Mouse (Mus musculus): Measurements from ENCODE around the gene Elk4. TPM values are rescaled to one million over a fixed set of nuclear protein-coding genes. Genes with fewer than 3 reads are reported as not detected.

Gene Elk4
- polyA plus RNA-seq, 1 experiment from 2014 or later: 10.7 TPM

GRCm38 (mm10) chr1:131990083-131990760 is 17.2 kb upstream of the Elk4 start:
- DNase-seq: no peak
- Histone ChIP-seq H3K36me3 (replicated peaks; ENCODE audit: insufficient read depth, low read length) (no peaks in the 10 kb centered on the region), H3K9ac (replicated peaks) (no peak overlapping the region), H3K4me1 (ENCODE audit: insufficient read depth) (peaks cover 7% of the 10 kb centered on the region), H3K4me2 (ENCODE audit: low read depth, low read length) (no peak overlapping the region), H3K9me3 (ENCODE audit: low read length) (no peaks in the 10 kb centered on the region), H3K27me3 (ENCODE audit: insufficient read depth, low read length) (no peaks in the 10 kb centered on the region), H3K4me3 (ENCODE audit: low read depth, low read length) (no peak overlapping the region), H3K27ac (ENCODE audit: low read depth) (peak overlapping the region; percentile 74)
- ATAC-seq: peak; percentile 67
- TF ChIP-seq EP300 (IDR thresholded peaks at IDR 0.05; ENCODE audit: low read depth) (no peak), CTCF (IDR thresholded peaks at IDR 0.05; ENCODE audit: low read depth) (no peak)
- 65% methylated on average over 9 of the region's 9 CpGs for WGBS (ENCODE audit: insufficient replicate concordance)

GRCm38 (mm10) chr1:131992561-131993001 is 14.8 kb upstream of the Elk4 start:
- WGBS (ENCODE audit: insufficient replicate concordance): 58% methylated on average over 7 of the region's 7 CpGs
- DNase-seq: no peak
- H3K9me3 ChIP-seq (ENCODE audit: low read length): no peaks in the 10 kb centered on the region
- ATAC-seq: peak; percentile 79
- no peak overlapping the region for H3K4me3 ChIP-seq (ENCODE audit: low read depth, low read length)
- no peak overlapping the region for H3K9ac ChIP-seq (replicated peaks)
- no peaks in the 10 kb centered on the region for H3K27me3 ChIP-seq (ENCODE audit: insufficient read depth, low read length)
- peaks cover 7% of the 10 kb centered on the region for H3K4me1 ChIP-seq (ENCODE audit: insufficient read depth)
- no peak overlapping the region for H3K4me2 ChIP-seq (ENCODE audit: low read depth, low read length)
- no peaks in the 10 kb centered on the region for H3K36me3 ChIP-seq (replicated peaks; ENCODE audit: insufficient read depth, low read length)
- TF ChIP-seq CTCF (IDR thresholded peaks at IDR 0.05; ENCODE audit: low read depth) (no peak), EP300 (IDR thresholded peaks at IDR 0.05; ENCODE audit: low read depth) (peak; percentile 50; the same call in 1 of the 2 replicates)
- H3K27ac ChIP-seq (ENCODE audit: low read depth): peak overlapping the region; percentile 70

- peak overlapping the region; percentile 24 for H3K27ac ChIP-seq (ENCODE audit: low read depth)
Observed at GRCm38 (mm10) chr1:131993169-131994040, 14.0 kb upstream of the Elk4 start.

GRCm38 (mm10) chr1:131995062-131995461 is 12.3 kb upstream of the Elk4 start:
- ATAC-seq: peak; percentile 20; the same call in 1 of the 2 replicates

More at GRCm38 (mm10) chr1:131993169-131994040, 14.0 kb upstream of the Elk4 start:
- ATAC-seq (no peak), DNase-seq (no peak)
- Histone ChIP-seq H3K27me3 (ENCODE audit: insufficient read depth, low read length) (no peaks in the 10 kb centered on the region), H3K9me3 (ENCODE audit: low read length) (no peaks in the 10 kb centered on the region), H3K4me3 (ENCODE audit: low read depth, low read length) (no peak overlapping the region), H3K9ac (replicated peaks) (no peak overlapping the region), H3K4me1 (ENCODE audit: insufficient read depth) (peaks cover 7% of the 10 kb centered on the region), H3K36me3 (replicated peaks; ENCODE audit: insufficient read depth, low read length) (no peaks in the 10 kb centered on the region), H3K4me2 (ENCODE audit: low read depth, low read length) (no peak overlapping the region)
- TF ChIP-seq CTCF (IDR thresholded peaks at IDR 0.05; ENCODE audit: low read depth): no peak
- no peak for TF ChIP-seq EP300 (IDR thresholded peaks at IDR 0.05; ENCODE audit: low read depth)
- WGBS (ENCODE audit: insufficient replicate concordance): 65% methylated on average over 12 of the region's 12 CpGs

GRCm38 (mm10) chr1:132000506-132000905 is 6.9 kb upstream of the Elk4 start:
- TF ChIP-seq EP300 (IDR thresholded peaks at IDR 0.05; ENCODE audit: low read depth): no peak
- TF ChIP-seq CTCF (IDR thresholded peaks at IDR 0.05; ENCODE audit: low read depth): peak; percentile 67
- DNase-seq: no peak

More at GRCm38 (mm10) chr1:131995062-131995461, 12.3 kb upstream of the Elk4 start:
- Histone ChIP-seq H3K4me3 (ENCODE audit: low read depth, low read length) (no peak overlapping the region), H3K4me1 (ENCODE audit: insufficient read depth) (peaks cover 4% of the 10 kb centered on the region), H3K9ac (replicated peaks) (no peak overlapping the region), H3K27ac (ENCODE audit: low read depth) (no peak overlapping the region), H3K27me3 (ENCODE audit: insufficient read depth, low read length) (no peaks in the 10 kb centered on the region), H3K4me2 (ENCODE audit: low read depth, low read length) (no peak overlapping the region), H3K9me3 (ENCODE audit: low read length) (no peaks in the 10 kb centered on the region), H3K36me3 (replicated peaks; ENCODE audit: insufficient read depth, low read length) (no peaks in the 10 kb centered on the region)
- WGBS (ENCODE audit: insufficient replicate concordance): 32% methylated on average over 4 of the region's 4 CpGs
- peak; percentile 77 for DNase-seq
- TF ChIP-seq CTCF (IDR thresholded peaks at IDR 0.05; ENCODE audit: low read depth) (peak; percentile 88), EP300 (IDR thresholded peaks at IDR 0.05; ENCODE audit: low read depth) (no peak)

GRCm38 (mm10) chr1:132001880-132002330 is 5.5 kb upstream of the Elk4 start:
- DNase-seq (no peak), ATAC-seq (no peak)
- Histone ChIP-seq H3K4me2 (ENCODE audit: low read depth, low read length) (no peak overlapping the region), H3K4me3 (ENCODE audit: low read depth, low read length) (no peak overlapping the region), H3K27ac (ENCODE audit: low read depth) (no peak overlapping the region), H3K27me3 (ENCODE audit: insufficient read depth, low read length) (no peaks in the 10 kb centered on the region), H3K9ac (replicated peaks) (no peak overlapping the region), H3K36me3 (replicated peaks; ENCODE audit: insufficient read depth, low read length) (no peaks in the 10 kb centered on the region), H3K4me1 (ENCODE audit: insufficient read depth) (peaks cover 8% of the 10 kb centered on the region), H3K9me3 (ENCODE audit: low read length) (no peaks in the 10 kb centered on the region)
- WGBS (ENCODE audit: insufficient replicate concordance): 76% methylated on average over 4 of the region's 4 CpGs
- TF ChIP-seq EP300 (IDR thresholded peaks at IDR 0.05; ENCODE audit: low read depth) (no peak), CTCF (IDR thresholded peaks at IDR 0.05; ENCODE audit: low read depth) (no peak)

More at GRCm38 (mm10) chr1:132000506-132000905, 6.9 kb upstream of the Elk4 start:
- no peaks in the 10 kb centered on the region for H3K27me3 ChIP-seq (ENCODE audit: insufficient read depth, low read length)
- H3K27ac ChIP-seq (ENCODE audit: low read depth): no peak overlapping the region
- no peak overlapping the region for H3K4me2 ChIP-seq (ENCODE audit: low read depth, low read length)
- H3K36me3 ChIP-seq (replicated peaks; ENCODE audit: insufficient read depth, low read length): no peaks in the 10 kb centered on the region
- peaks cover 5% of the 10 kb centered on the region; the same call in 1 of the 2 replicates for H3K4me1 ChIP-seq (ENCODE audit: insufficient read depth)
- ATAC-seq: no peak
- H3K9me3 ChIP-seq (ENCODE audit: low read length): no peaks in the 10 kb centered on the region
- H3K4me3 ChIP-seq (ENCODE audit: low read depth, low read length): no peak overlapping the region
- H3K9ac ChIP-seq (replicated peaks): no peak overlapping the region
